Mouse (Mus musculus): ENCODE data around the gene Gm3336. TPM values are rescaled to one million over a fixed set of nuclear protein-coding genes. Genes with fewer than 3 reads are reported as not detected.

Gm3336 gene
- polyA plus RNA-seq, 1 experiment from 2014 or later: not detected

DNA sequence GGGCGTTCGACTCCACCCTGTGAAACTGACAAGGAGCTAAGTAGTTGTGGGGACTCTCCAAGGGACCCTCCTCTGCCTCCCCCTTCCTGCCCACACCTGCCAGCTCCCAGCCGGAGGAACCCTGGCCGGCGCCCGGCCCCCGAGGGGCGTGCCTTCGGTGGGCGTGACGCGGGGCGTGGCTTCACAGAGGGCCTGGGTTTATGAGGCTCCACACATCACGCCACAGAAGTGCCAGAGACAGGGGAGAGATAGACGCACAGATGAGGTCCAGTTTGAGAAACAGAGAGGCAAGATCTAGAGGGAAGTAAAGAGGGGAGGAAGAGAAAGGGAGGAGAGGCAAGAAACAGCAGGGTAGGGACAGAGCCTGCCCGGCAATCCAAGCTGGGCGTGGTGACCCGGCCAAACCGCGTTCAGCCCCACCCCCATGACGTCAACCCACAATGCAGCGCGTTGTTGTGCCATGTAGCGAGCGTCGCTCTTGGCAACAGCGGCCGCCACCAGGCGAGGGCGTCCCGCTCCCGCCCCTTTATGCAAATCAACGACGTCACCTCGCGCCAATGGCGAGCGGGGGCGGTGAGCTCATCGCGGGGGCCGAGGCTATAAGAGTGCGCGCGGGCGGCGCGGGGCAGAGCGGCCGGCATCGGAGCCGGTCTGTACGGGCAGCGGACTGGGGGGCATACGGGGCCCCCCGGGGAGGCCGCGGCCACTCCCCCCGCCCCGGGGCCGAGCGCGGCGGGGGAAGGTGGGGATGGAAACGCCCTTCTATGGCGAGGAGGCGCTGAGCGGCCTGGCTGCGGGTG, 19.8 kb upstream of the Gm3336 start, which contains the start of gene Jund:
TSS of gene Jund (plus strand) at position 640 of the 800 bp plus-strand sequence.
- H3K4me2 ChIP-seq (ENCODE audit: low read depth): peak within 1 kb of the TSS; percentile 49
- H3K36me3 ChIP-seq (ENCODE audit: control insufficient read depth, insufficient read depth, low read length): no peaks in the 10 kb centered on the region
- H3K9ac ChIP-seq (ENCODE audit: low read length): peak within 1 kb of the TSS; percentile 83
- H3K27ac ChIP-seq (ENCODE audit: low read depth, low read length): peak within 1 kb of the TSS; percentile 98
- peaks cover 36% of the 10 kb centered on the region for H3K4me1 ChIP-seq (ENCODE audit: control insufficient read depth, insufficient read depth, low read length)
- no peaks in the 10 kb centered on the region for H3K27me3 ChIP-seq (ENCODE audit: control insufficient read depth, insufficient read depth, low read length)
- under 1% methylated on average over 68 of the region's 69 CpGs for WGBS
- H3K4me3 ChIP-seq (ENCODE audit: low read depth, low read length): peak within 1 kb of the TSS; percentile 83
- ATAC-seq (ENCODE audit: insufficient read depth, low FRiP score, low TSS enrichment): peak; percentile 84
- no peaks in the 10 kb centered on the region for H3K9me3 ChIP-seq (ENCODE audit: control insufficient read depth, low read length)
- peak; percentile 100 for DNase-seq (ENCODE audit: low spot score)

DNA sequence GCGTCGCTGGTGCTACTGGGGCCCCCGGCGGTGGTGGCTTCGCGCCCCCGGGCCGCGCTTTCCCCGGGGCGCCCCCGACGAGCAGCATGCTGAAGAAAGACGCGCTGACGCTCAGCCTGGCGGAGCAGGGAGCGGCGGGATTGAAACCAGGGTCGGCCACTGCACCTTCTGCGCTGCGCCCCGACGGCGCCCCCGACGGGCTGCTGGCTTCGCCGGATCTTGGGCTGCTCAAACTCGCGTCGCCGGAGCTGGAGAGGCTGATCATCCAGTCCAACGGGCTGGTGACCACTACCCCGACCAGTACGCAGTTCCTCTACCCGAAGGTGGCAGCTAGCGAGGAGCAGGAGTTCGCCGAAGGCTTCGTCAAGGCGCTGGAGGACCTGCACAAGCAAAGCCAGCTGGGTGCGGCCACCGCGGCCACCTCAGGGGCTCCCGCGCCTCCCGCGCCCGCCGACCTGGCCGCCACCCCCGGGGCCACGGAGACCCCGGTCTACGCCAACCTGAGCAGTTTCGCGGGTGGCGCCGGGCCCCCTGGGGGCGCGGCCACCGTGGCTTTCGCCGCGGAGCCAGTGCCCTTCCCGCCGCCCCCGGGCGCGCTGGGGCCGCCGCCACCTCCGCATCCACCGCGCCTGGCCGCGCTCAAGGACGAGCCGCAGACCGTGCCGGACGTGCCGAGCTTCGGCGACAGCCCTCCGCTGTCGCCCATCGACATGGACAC, 19.1 kb upstream of the Gm3336 start:
- Histone ChIP-seq H3K9me3 (ENCODE audit: control insufficient read depth, low read length) (no peaks in the 10 kb centered on the region), H3K4me2 (ENCODE audit: low read depth) (peak overlapping the region; percentile 49), H3K27ac (ENCODE audit: low read depth, low read length) (peak overlapping the region; percentile 98), H3K9ac (ENCODE audit: low read length) (peak overlapping the region; percentile 83), H3K4me1 (ENCODE audit: control insufficient read depth, insufficient read depth, low read length) (peaks cover 35% of the 10 kb centered on the region), H3K27me3 (ENCODE audit: control insufficient read depth, insufficient read depth, low read length) (no peaks in the 10 kb centered on the region), H3K4me3 (ENCODE audit: low read depth, low read length) (peak overlapping the region; percentile 83), H3K36me3 (ENCODE audit: control insufficient read depth, insufficient read depth, low read length) (no peaks in the 10 kb centered on the region)
- ATAC-seq (ENCODE audit: insufficient read depth, low FRiP score, low TSS enrichment): peak; percentile 16
- under 1% methylated on average over 68 of the region's 89 CpGs for WGBS
- no peak for DNase-seq (ENCODE audit: low spot score)

DNA sequence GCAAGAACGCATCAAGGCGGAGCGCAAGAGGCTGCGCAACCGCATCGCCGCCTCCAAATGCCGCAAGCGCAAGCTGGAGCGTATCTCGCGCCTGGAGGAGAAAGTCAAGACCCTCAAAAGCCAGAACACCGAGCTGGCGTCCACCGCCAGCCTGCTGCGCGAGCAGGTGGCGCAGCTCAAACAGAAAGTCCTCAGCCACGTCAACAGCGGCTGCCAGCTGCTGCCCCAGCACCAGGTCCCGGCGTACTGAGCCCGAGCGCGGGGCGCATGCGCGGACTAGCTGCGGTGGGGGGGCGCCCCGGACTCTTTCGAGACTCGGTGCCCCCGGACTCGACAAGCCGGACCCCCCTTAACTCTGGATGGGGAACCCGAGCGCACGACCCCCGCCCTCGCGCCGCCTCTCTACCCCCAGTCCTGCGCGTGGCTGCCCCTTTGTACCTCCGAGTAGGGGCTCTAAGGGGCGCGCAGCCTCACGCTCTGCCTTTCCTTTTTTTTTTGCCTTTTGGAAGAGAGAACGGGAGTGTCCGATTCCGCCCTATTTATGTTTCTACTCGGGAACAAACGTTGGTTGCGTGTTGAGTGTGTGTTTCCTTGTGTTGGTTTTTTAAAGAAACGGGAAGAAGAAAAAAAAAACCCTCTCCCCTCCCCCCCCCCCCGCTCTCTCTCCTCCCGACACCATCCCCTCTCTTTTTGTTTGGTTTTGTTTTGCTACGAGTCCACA, 18.3 kb upstream of the Gm3336 start:
- Histone ChIP-seq H3K27me3 (ENCODE audit: control insufficient read depth, insufficient read depth, low read length) (no peaks in the 10 kb centered on the region), H3K4me2 (ENCODE audit: low read depth) (peak overlapping the region; percentile 49), H3K27ac (ENCODE audit: low read depth, low read length) (peak overlapping the region; percentile 98), H3K4me1 (ENCODE audit: control insufficient read depth, insufficient read depth, low read length) (peaks cover 35% of the 10 kb centered on the region), H3K9ac (ENCODE audit: low read length) (peak overlapping the region; percentile 83), H3K4me3 (ENCODE audit: low read depth, low read length) (peak overlapping the region; percentile 83), H3K36me3 (ENCODE audit: control insufficient read depth, insufficient read depth, low read length) (no peaks in the 10 kb centered on the region), H3K9me3 (ENCODE audit: control insufficient read depth, low read length) (no peaks in the 10 kb centered on the region)
- DNase-seq (ENCODE audit: low spot score) (peak; percentile 88), ATAC-seq (ENCODE audit: insufficient read depth, low FRiP score, low TSS enrichment) (no peak)
- under 1% methylated on average over 57 of the region's 59 CpGs for WGBS

DNA sequence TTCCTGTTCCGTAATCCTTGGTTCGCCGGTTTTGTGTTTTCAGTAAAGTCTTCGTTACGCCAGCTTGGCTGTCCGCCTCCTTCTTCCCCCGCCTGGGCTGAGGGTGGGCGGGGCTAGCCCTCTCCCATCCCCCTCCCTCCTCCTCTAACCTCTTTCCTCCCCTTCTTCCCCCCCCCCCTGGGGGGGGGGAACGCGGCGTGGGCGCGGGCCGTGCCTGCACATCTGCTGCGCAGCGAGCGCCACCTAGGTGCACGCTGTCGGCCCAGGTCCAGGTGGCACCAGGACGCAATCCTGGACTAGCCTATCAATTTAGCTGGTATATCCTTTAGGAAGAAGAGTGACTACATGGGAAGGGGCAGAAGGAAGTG, 17.8 kb upstream of the Gm3336 start:
- no peaks in the 10 kb centered on the region for H3K27me3 ChIP-seq (ENCODE audit: control insufficient read depth, insufficient read depth, low read length)
- H3K36me3 ChIP-seq (ENCODE audit: control insufficient read depth, insufficient read depth, low read length): no peaks in the 10 kb centered on the region
- H3K4me3 ChIP-seq (ENCODE audit: low read depth, low read length): peak overlapping the region; percentile 83
- H3K9me3 ChIP-seq (ENCODE audit: control insufficient read depth, low read length): no peaks in the 10 kb centered on the region
- peak overlapping the region; percentile 49 for H3K4me2 ChIP-seq (ENCODE audit: low read depth)
- ATAC-seq (ENCODE audit: insufficient read depth, low FRiP score, low TSS enrichment): no peak
- WGBS: under 1% methylated on average over 20 of the region's 20 CpGs
- H3K9ac ChIP-seq (ENCODE audit: low read length): peak overlapping the region; percentile 83
- peak; percentile 95 for DNase-seq (ENCODE audit: low spot score)
- peaks cover 31% of the 10 kb centered on the region for H3K4me1 ChIP-seq (ENCODE audit: control insufficient read depth, insufficient read depth, low read length)
- H3K27ac ChIP-seq (ENCODE audit: low read depth, low read length): peak overlapping the region; percentile 98

DNA sequence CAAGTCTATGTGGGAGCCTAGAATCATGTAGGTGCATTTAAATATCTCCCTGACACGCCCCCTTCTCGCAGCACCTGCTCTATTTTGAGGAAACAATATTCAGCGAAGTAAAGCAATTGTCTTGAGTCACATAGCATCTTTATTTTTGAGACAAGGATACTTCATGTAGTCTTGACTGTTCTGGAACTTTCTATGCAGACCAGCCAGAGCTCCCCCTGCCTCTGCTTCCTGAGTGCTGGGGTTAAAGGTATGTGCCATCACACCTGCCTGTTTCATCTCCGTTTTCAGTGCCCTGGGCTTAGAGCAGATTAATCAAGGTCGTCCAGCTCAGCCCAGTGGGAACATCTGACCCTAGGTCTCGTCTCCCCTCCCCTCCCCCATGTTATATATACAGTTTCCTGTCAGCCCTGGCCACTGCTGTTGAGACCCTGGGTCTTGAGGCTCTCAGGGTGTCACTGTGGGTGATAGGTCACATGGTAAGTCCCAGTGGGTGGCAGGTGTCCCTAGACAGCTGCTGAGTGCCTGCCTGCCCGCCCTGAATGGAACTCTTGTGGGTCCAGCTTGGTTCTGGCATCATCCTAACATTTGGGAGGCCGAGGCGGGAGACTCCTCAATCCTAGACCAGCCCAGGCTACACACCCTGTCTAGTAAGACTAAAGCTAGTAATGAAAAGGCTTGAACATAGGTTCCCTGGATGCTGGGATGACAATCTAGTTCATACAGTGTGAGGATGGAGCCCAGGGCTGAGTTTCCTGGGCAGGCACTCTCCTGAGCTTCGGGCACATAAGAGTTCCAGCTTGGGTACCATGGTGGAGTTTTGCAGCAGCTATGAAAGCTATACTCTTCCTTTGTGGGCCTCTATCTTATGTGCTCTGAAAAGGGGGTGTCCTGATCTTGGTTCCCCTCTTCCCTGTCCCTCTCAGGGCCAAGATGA, 17.0 kb upstream of the Gm3336 start:
- H3K36me3 ChIP-seq (ENCODE audit: control insufficient read depth, insufficient read depth, low read length): no peaks in the 10 kb centered on the region
- H3K4me1 ChIP-seq (ENCODE audit: control insufficient read depth, insufficient read depth, low read length): peaks cover 24% of the 10 kb centered on the region
- no peaks in the 10 kb centered on the region for H3K27me3 ChIP-seq (ENCODE audit: control insufficient read depth, insufficient read depth, low read length)
- ATAC-seq (ENCODE audit: insufficient read depth, low FRiP score, low TSS enrichment) (no peak), DNase-seq (ENCODE audit: low spot score) (no peak)
- peak overlapping the region; percentile 83 for H3K9ac ChIP-seq (ENCODE audit: low read length)
- H3K4me2 ChIP-seq (ENCODE audit: low read depth): peak overlapping the region; percentile 49
- peak overlapping the region; percentile 83 for H3K4me3 ChIP-seq (ENCODE audit: low read depth, low read length)
- WGBS: 57% methylated on average over 10 of the region's 10 CpGs
- H3K27ac ChIP-seq (ENCODE audit: low read depth, low read length): peak overlapping the region; percentile 98; the same call in 1 of the 2 replicates
- H3K9me3 ChIP-seq (ENCODE audit: control insufficient read depth, low read length): no peaks in the 10 kb centered on the region

DNA sequence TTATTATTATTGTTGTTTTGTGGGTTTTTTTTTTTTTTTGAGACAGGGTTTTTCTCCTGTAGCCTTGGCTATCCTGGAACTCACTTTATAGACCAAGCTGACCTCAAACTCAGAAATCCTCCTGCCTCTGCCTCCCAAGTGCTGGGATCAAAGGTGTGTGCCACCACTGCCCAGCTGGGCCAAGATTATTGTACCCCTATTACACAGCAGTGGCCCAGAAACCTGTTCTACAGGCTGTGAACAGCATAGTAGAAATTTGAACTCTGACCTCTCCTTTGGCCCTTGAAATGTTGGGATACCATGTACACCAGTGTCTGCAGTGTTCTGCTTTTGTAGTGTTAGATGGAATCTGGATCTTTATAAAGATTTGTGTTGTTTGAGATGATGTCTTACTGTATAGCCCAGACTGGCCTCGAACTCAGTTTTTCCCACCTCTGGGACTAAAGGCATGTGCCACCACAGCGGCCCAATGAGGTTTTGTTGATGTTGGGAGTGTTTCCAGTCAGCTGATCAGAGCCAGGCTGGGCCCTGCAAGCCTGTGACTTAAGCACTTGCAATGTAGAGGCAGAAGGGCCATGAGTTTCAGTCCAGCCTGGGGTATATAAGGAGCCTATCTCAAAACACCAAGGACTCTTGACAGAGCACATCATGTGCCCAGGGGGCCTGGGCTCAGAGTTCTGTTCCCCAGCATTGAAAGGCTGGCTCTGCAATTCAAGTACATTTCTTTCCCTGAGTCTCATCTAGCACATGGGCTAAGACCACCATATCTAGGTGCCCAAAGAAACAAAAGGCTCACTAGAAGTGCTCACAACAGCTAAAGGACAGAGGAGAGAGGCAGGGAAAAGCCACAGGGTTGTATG, 16.1 kb upstream of the Gm3336 start:
- H3K36me3 ChIP-seq (ENCODE audit: control insufficient read depth, insufficient read depth, low read length): no peaks in the 10 kb centered on the region
- no peak overlapping the region for H3K27ac ChIP-seq (ENCODE audit: low read depth, low read length)
- H3K4me2 ChIP-seq (ENCODE audit: low read depth): peak overlapping the region; percentile 49
- peak overlapping the region; percentile 10 for H3K4me3 ChIP-seq (ENCODE audit: low read depth, low read length)
- no peak overlapping the region for H3K9ac ChIP-seq (ENCODE audit: low read length)
- 83% methylated on average over 2 of the region's 2 CpGs for whole genome bisulfite sequencing
- no peak for ATAC-seq (ENCODE audit: insufficient read depth, low FRiP score, low TSS enrichment)
- H3K4me1 ChIP-seq (ENCODE audit: control insufficient read depth, insufficient read depth, low read length): peaks cover 15% of the 10 kb centered on the region
- H3K9me3 ChIP-seq (ENCODE audit: control insufficient read depth, low read length): no peaks in the 10 kb centered on the region
- no peak for DNase-seq (ENCODE audit: low spot score)
- no peaks in the 10 kb centered on the region for H3K27me3 ChIP-seq (ENCODE audit: control insufficient read depth, insufficient read depth, low read length)

DNA sequence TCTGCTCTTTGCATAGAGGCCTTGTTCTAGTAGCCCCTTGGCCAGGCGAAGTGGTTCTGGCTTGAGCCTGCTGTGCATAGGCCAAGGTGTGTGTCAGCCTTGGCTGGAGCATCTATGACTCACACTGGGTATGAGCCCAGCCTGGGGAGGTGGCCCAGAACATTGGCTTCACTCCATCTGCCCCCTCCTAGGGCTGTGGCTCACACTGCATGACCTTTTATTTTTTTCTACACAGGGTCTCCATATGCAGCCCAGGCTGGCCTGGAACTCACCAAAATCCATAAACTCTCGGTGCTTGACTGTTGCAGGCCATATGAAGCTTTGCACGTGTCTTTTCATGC, 15.5 kb upstream of the Gm3336 start:
- no peak overlapping the region for H3K9ac ChIP-seq (ENCODE audit: low read length)
- no peak overlapping the region for H3K27ac ChIP-seq (ENCODE audit: low read depth, low read length)
- 94% methylated on average over 3 of the region's 3 CpGs for WGBS
- ATAC-seq (ENCODE audit: insufficient read depth, low FRiP score, low TSS enrichment) (no peak), DNase-seq (ENCODE audit: low spot score) (no peak)
- H3K4me2 ChIP-seq (ENCODE audit: low read depth): peak overlapping the region; percentile 49; the same call in 1 of the 2 replicates
- peaks cover 13% of the 10 kb centered on the region for H3K4me1 ChIP-seq (ENCODE audit: control insufficient read depth, insufficient read depth, low read length)
- H3K9me3 ChIP-seq (ENCODE audit: control insufficient read depth, low read length): no peaks in the 10 kb centered on the region
- H3K27me3 ChIP-seq (ENCODE audit: control insufficient read depth, insufficient read depth, low read length): no peaks in the 10 kb centered on the region
- no peaks in the 10 kb centered on the region for H3K36me3 ChIP-seq (ENCODE audit: control insufficient read depth, insufficient read depth, low read length)
- no peak overlapping the region for H3K4me3 ChIP-seq (ENCODE audit: low read depth, low read length)
